Mouse (Mus musculus): ENCODE measurements at regions not wholly inside any gene's neighbourhood (a gene's known extent, or its start where the extent isn't known, plus 50 kb on each side); places are given as distances from the start of the nearest gene placed in this dataset.

DNA sequence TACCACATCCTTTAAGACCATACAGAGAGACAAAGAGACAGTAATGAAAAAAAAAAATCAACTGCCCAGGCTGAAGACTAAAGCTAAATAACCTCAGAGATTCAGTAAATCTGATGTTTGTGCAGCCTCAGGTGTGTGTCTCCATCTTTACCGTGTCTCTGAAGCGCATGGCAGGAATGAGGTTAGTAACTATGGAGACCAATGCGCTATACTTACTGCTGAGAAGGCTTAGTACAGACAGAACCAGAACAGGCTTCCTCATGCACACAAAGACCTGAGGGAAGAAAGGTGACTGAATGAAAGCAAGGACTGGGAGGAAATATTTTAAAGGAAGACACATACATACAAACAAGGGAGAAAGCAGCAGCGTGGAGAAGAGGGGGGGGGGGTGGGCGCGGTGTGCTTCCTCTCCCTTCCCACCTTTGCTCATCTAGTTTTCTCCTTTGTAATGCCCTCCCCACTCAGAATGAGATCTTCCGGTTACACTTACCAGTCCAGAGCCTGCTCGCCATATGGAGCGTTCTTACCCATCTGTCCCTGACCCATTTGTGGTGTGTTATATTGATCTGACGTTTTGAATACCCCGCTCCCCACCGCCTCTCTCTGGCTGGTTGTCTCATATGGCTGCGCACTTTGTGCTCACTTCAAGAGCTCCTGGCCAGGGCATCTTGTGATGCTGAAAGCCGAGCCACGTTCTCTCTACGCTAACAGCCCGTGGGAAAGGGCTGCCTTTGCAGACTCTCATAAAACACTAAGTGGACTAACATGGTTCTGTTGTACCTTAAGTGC lies 59.0 kb upstream of the Raph1 start:
- H3K4me3 ChIP-seq, result no peak overlapping the region
- no peaks in the 10 kb centered on the region for H3K27me3 ChIP-seq (ENCODE audit: control insufficient read depth, insufficient read depth, insufficient read length)
- TF ChIP-seq E2F4 (IDR thresholded peaks at IDR 0.05; ENCODE audit: insufficient read depth), result no peak
- TF ChIP-seq MYOD1 (IDR thresholded peaks at IDR 0.05; ENCODE audit: control insufficient read depth in 1 of 3, insufficient read length in 2 of 3, low read depth in 2 of 3), result no peak
- no peak for TF ChIP-seq CEBPB (IDR thresholded peaks at IDR 0.05; ENCODE audit: insufficient read depth, poor library complexity, severe bottlenecking)
- TF ChIP-seq MAX (IDR thresholded peaks at IDR 0.05; ENCODE audit: low read depth), result no peak
- H3K36me3 ChIP-seq (ENCODE audit: control insufficient read depth, insufficient read depth), result no peaks in the 10 kb centered on the region
- H3K4me2 ChIP-seq (ENCODE audit: low read depth), result no peak overlapping the region
- H3K79me2 ChIP-seq (ENCODE audit: control insufficient read depth, insufficient read depth), result no peaks in the 10 kb centered on the region
- no peak overlapping the region for H3ac ChIP-seq (ENCODE audit: control insufficient read depth, insufficient read length)

DNA sequence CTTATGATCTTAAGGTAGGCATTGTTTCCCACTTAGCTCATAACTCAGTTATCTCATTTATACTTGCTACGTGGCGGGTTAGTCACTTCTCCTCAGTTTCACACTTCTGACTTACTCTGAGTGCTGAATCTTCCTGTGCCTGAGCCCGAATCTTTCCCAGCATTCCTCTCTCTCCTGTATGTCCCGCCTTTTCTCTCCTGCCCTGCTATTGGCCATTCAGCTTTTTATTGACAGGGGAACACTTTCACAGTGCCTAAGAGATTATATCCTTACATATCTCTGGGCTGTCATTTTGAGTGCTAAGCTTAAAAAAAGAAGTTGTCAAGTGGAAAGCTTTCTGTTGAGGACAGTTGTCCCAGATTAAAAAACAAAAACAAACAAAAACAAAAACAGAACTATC lies 57.3 kb upstream of the Raph1 start:
- TF ChIP-seq REST (IDR thresholded peaks at IDR 0.05; ENCODE audit: insufficient read depth, insufficient read length), result no peak
- TF ChIP-seq MYOD1 (IDR thresholded peaks at IDR 0.05; ENCODE audit: control insufficient read depth in 1 of 3, insufficient read length in 2 of 3, low read depth in 2 of 3), result no peak
- no peak for TF ChIP-seq POLR2AphosphoS2 (IDR thresholded peaks at IDR 0.05; ENCODE audit: insufficient read length, low read depth)
- no peak for TF ChIP-seq POLR2A (IDR thresholded peaks at IDR 0.05; ENCODE audit: insufficient read length, low read depth)
- no peak for TF ChIP-seq USF1 (IDR thresholded peaks at IDR 0.05; ENCODE audit: low read depth)
- TF ChIP-seq SRF (IDR thresholded peaks at IDR 0.05; ENCODE audit: control insufficient read depth, insufficient read length, low read depth), result no peak
- TF ChIP-seq E2F4 (IDR thresholded peaks at IDR 0.05; ENCODE audit: insufficient read depth), result no peak
- Histone ChIP-seq H3K79me2 (ENCODE audit: control insufficient read depth, insufficient read depth) (no peaks in the 10 kb centered on the region), H3K36me3 (ENCODE audit: control insufficient read depth, insufficient read depth) (no peaks in the 10 kb centered on the region), H3ac (ENCODE audit: control insufficient read depth, insufficient read length) (no peak overlapping the region), H3K4me2 (ENCODE audit: low read depth) (no peak overlapping the region), H3K4me3 (no peak overlapping the region), H3K27me3 (ENCODE audit: control insufficient read depth, insufficient read depth, insufficient read length) (no peaks in the 10 kb centered on the region)

DNA sequence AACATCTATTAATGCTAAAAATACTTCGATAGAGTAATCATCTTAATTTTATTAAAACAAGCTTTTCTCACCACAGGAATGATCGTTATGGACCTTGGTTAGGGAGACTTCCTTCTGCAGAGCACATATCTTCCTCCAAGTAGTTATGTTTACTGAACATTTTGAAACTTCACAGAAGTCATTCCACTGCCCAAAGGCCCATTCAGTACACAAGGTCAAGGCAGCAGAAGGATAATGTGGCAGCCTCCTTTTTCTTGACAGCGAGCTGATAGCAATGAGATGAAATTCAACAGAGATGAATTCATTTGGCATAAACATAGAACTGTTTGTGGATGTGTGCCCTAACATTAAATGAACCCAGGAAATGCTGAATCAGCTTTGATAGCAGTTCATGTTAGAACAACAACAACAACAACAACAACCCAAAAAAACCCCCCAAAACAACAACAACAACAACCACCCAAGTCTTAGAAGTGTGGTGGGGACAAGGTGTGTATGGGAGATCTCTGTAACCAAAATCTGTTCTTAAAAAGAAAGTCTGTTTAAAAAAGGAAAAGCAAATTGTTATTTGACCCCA lies 56.6 kb upstream of the Raph1 start:
- Histone ChIP-seq H3K27me3 (ENCODE audit: control insufficient read depth, insufficient read depth, insufficient read length) (no peaks in the 10 kb centered on the region), H3ac (ENCODE audit: control insufficient read depth, insufficient read length) (no peak overlapping the region), H3K36me3 (ENCODE audit: control insufficient read depth, insufficient read depth) (no peaks in the 10 kb centered on the region), H3K4me3 (no peak overlapping the region), H3K4me2 (ENCODE audit: low read depth) (no peak overlapping the region), H3K79me2 (ENCODE audit: control insufficient read depth, insufficient read depth) (no peaks in the 10 kb centered on the region)
- TF ChIP-seq MYOG (IDR thresholded peaks at IDR 0.05; ENCODE audit: control insufficient read depth in 1 of 3, insufficient read depth in 1 of 3, insufficient read length in 2 of 3, low read depth in 2 of 3) (no peak), USF1 (IDR thresholded peaks at IDR 0.05; ENCODE audit: low read depth) (no peak), CEBPB (IDR thresholded peaks at IDR 0.05; ENCODE audit: insufficient read depth, poor library complexity, severe bottlenecking) (no peak), TCF3 (IDR thresholded peaks at IDR 0.05; ENCODE audit: insufficient read length, low read depth) (no peak)

DNA sequence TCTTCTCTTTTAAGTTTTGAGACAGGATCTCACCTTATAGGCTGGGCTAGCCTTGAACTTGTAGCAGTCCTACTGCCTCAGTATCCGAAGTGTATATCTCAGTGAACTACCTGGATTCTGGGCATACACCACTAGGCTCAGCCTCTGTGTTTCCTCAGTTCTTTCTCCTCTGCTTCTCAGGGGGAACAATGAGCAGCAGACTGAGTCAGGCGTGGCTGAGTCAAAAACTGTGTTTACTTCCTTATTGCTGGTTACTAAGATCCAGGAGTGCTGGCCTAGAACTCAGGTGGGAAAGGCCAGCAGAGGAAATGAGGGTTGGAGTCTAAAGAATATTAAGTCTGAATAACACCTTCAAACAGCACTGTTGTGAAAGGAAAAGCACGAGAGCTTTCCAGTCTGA lies 54.9 kb upstream of the Raph1 start:
- Histone ChIP-seq H3K4me3 (no peak overlapping the region), H3K4me2 (ENCODE audit: low read depth) (no peak overlapping the region), H3K27me3 (ENCODE audit: control insufficient read depth, insufficient read depth, insufficient read length) (no peaks in the 10 kb centered on the region), H3K36me3 (ENCODE audit: control insufficient read depth, insufficient read depth) (no peaks in the 10 kb centered on the region), H3K79me2 (ENCODE audit: control insufficient read depth, insufficient read depth) (no peaks in the 10 kb centered on the region), H3ac (ENCODE audit: control insufficient read depth, insufficient read length) (no peak overlapping the region)
- no peak for TF ChIP-seq POLR2A (IDR thresholded peaks at IDR 0.05; ENCODE audit: insufficient read length, low read depth)

DNA sequence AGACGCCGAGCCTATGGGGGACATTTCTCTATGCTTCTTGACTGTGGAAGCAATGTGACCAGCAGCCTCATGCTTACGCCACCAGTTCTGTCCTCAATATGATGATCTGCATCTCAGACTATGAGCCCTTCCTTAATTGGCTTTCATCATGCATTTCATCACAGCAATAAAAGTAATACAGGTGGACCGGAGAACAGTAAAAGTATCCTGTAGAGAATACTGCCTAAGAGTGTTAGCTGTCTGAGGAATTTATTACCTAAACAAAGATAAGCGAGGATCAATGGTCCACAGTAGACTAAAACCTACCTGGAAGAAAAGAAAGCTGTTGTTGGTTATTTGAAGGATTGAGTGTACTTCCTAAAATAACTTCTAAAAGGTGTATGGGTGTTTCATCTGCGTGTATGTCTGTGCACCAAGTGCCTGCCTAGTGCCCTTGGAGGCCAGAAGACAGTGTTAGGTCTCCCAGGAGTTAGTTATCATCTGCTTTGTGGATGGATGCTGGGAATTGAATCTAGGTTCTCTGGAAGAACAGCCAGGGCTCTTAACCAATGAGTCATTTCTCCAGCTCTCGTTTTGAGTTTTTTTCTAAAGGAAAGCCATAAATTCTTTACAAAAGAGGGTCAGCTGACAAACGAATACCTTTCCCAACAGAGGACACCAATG lies 54.3 kb upstream of the Raph1 start:
- TF ChIP-seq MAX (IDR thresholded peaks at IDR 0.05; ENCODE audit: low read depth) (no peak), MYOG (IDR thresholded peaks at IDR 0.05; ENCODE audit: control insufficient read depth in 1 of 3, insufficient read depth in 1 of 3, insufficient read length in 2 of 3, low read depth in 2 of 3) (no peak), USF1 (IDR thresholded peaks at IDR 0.05; ENCODE audit: low read depth) (no peak), SRF (IDR thresholded peaks at IDR 0.05; ENCODE audit: control insufficient read depth, insufficient read length, low read depth) (no peak), E2F4 (IDR thresholded peaks at IDR 0.05; ENCODE audit: insufficient read depth) (no peak), TCF12 (IDR thresholded peaks at IDR 0.05; ENCODE audit: insufficient read depth, poor library complexity, severe bottlenecking) (no peak)
- H3K27me3 ChIP-seq (ENCODE audit: control insufficient read depth, insufficient read depth, insufficient read length), result no peaks in the 10 kb centered on the region
- H3K36me3 ChIP-seq (ENCODE audit: control insufficient read depth, insufficient read depth), result no peaks in the 10 kb centered on the region
- no peak overlapping the region for H3ac ChIP-seq (ENCODE audit: control insufficient read depth, insufficient read length)
- no peak overlapping the region for H3K4me2 ChIP-seq (ENCODE audit: low read depth)
- no peaks in the 10 kb centered on the region for H3K79me2 ChIP-seq (ENCODE audit: control insufficient read depth, insufficient read depth)
- H3K4me3 ChIP-seq, result no peak overlapping the region

All from myocyte (in vitro differentiated cells).